Mouse (Mus musculus) frontal cortex, adult (tissue): Measurements from ENCODE around the gene Zfp738.
"Not testable (repeated sequence)": the region's sequence is repeated elsewhere in the genome, so short reads cannot be mapped to it uniquely, and the experiment has no call there.

Experiments
- ATAC-seq: cut with Nextera tagmentation; 2 replicates; pipeline ENCODE4 v1.9.2; 2017; ENCODE audit warnings: mild to moderate bottlenecking, moderate library complexity, mixed read lengths; ENCODE audit not compliant: low TSS enrichment

The Zfp738 gene

GRCm38 (mm10) chr13:67686971-67687370 lies at the start of gene Zfp738:
Zfp738 (minus strand) TSS chr13:67687071.
- no peak for ATAC-seq

- not testable (repeated sequence) for ATAC-seq
Measured at GRCm38 (mm10) chr13:67734391-67734790, 47.5 kb upstream of the Zfp738 start.

- peak; percentile 92 for ATAC-seq
Measured at GRCm38 (mm10) chr13:67729441-67729840, 42.6 kb upstream of the Zfp738 start.

- peak; percentile 93 for ATAC-seq
Measured at GRCm38 (mm10) chr13:67728641-67729318, 41.9 kb upstream of the Zfp738 start, which contains the start of gene Zfp65. Zfp65 (minus strand) TSS chr13:67729173.

GRCm38 (mm10) chr13:67728106-67728505 lies 41.2 kb upstream of the Zfp738 start:
- ATAC-seq, result no peak

- not testable (repeated sequence) for ATAC-seq
Measured at GRCm38 (mm10) chr13:67725331-67725730, 38.5 kb upstream of the Zfp738 start.

- peak; percentile 93 for ATAC-seq
Measured at GRCm38 (mm10) chr13:67723848-67724479, 37.1 kb upstream of the Zfp738 start.

GRCm38 (mm10) chr13:67683841-67684240 lies 3.0 kb downstream of the Zfp738 start:
- ATAC-seq, result peak; percentile 93

GRCm38 (mm10) chr13:67682959-67683735 lies 3.7 kb downstream of the Zfp738 start:
- peak; percentile 100 for ATAC-seq

GRCm38 (mm10) chr13:67674902-67675301 lies 12.0 kb downstream of the Zfp738 start:
- no peak for ATAC-seq

GRCm38 (mm10) chr13:67652496-67652895 lies 34.4 kb downstream of the Zfp738 start:
- ATAC-seq, result no peak

- ATAC-seq, result peak; percentile 99
Measured at GRCm38 (mm10) chr13:67637294-67638007, 49.4 kb downstream of the Zfp738 start, which contains the start of the genes Gm49345 and Zfp729a. Gm49345 (minus strand) TSS chr13:67637769. Zfp729a (minus strand) TSS chr13:67637791.

- ATAC-seq, result peak; percentile 43
Measured at GRCm38 (mm10) chr13:67610108-67610507, 76.8 kb downstream of the Zfp738 start.

- ATAC-seq, result peak; percentile 98
Measured at GRCm38 (mm10) chr13:67609066-67609876, 77.6 kb downstream of the Zfp738 start, which contains the start of gene Zfp729b. Zfp729b (minus strand) TSS chr13:67609707.
